Mouse (Mus musculus) right cerebral cortex, postnatal 4 days (tissue): ENCODE results near the gene Wnt7a.

Source experiments
- DNase-seq: peaks from one replicate; pipeline ENCODE4 v3.0.0-alpha.2; 2022

The Wnt7a gene

DNA sequence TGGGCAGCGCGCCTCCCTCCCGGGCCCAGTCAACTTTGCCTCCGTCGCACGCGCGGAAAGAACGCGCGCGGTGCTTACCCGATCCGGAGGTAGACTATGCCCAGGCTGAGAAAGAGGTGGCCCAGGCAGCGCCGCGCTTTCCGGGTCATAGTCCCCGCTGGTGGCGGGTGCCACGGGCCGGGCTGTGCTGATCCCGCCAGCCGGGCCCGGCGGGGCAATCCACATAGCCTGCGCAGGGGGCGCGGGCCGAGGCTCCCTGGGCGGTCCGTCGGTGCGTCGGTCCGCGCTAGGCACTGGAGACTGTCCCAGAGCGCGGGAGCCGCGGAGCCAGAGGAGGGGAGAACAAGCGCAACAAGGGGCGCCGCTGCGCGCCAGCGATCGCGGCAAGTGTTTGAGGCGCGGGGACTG, at the start of gene Wnt7a:
Gene Wnt7a, minus strand, starts transcription at position 403 of the 408 bp plus-strand sequence.
- peak; percentile 56 for DNase-seq

GRCm38 (mm10) chr6:91459471-91459870, 48.3 kb upstream of the Wnt7a start:
- DNase-seq: no peak

- no peak for DNase-seq
Observed at GRCm38 (mm10) chr6:91454546-91454945, 43.4 kb upstream of the Wnt7a start.

DNA sequence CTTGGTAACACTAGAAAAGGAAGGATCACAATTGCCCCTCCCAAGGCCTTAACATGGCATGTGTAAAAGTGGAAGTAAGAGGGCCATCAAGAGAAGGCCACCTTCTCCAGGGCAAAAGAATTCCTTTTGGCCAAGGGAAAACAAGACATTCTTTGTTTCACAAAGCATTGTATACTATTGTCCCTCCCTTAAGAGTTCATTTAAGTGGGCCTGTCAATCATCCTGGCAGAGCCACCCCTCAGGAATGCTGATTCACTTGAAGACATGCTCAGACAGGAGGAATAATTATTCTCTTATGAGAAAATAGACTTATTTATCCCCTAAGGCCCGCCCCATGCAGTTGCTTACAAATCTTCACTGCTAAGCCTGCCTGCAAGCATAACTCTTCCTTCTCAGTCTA, 40.9 kb upstream of the Wnt7a start:
- no peak for DNase-seq

DNA sequence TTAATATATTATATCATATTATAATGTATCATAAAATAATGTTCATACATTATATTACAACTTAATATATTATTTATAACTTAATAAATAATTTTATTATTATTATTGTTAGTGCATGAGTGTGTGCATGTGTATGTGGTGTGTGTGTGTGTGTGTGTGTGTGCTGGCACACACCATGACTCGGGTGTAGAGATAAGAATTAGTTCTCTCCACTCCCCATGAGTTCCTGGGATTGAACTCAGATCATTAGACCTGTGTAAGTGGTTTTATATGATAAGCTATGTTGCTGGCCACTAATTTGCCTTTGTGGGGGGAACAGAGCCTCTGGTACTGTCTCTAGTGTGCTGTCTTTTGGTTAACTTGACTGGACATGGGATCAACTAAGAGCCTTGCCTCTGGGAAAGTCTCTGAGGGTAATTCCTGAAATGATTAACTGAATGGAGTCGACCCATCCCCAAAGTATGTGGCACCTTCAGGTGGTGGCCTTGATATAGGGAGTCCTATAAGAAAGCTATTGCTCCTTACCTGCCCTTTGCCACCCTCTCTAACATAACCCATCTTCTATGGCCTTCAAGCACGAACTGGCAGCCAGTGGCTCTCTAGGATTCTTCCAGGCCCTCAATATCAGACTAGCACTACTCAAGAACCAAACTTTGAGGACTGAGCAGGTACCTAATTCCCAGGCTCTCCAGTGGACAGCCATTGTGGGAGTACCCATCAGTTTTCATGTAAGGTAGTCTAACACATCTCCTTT, 38.5 kb upstream of the Wnt7a start:
- no peak for DNase-seq

DNA sequence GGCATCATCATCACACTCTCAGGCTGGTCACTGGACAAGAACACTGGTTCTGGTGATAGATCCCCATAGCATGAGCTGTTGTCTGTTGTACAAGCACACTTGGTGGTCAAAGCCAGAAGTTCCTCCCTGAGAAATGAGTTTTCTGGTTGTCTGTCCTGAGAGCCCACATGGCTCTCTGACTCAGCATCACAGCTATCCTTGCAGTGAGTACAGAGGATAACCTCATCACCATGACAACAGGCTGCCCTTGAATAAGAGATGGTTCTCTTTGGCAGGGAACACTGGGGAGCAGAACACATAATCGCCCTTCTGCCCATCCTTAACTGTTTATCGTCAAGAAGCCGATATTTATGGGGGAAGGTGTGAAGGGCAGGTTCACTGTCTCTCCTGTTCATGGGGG, 34.2 kb upstream of the Wnt7a start:
- DNase-seq: no peak

DNA sequence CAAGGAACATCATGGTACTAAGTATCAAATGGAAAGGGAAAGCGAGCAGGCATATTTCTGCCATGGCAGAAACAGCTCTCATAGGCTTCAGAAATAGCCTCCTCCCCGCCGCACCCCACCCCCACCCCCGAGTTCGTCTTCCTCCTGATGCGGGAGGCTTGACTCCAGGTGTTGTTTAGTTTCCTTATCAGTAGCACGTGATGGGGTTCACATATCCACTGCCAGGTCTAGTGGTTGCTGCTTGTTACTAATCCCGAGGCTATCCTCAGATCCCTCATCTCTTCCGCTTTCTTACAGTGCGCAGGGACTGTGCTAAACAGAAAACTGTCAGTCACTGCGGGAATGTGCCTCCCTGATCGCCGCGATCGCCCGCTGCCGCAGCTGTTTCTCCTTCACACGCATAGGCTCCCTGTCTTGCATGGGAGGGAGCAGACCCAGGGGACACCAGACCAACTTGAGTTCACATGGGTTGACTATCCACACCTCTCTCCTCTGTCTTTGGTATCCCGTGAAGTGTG, 30.0 kb upstream of the Wnt7a start:
- no peak for DNase-seq

- peak; percentile 98 for DNase-seq
Observed at GRCm38 (mm10) chr6:91440474-91441144, 29.4 kb upstream of the Wnt7a start.

GRCm38 (mm10) chr6:91424151-91424550, 13.0 kb upstream of the Wnt7a start:
- no peak for DNase-seq

DNA sequence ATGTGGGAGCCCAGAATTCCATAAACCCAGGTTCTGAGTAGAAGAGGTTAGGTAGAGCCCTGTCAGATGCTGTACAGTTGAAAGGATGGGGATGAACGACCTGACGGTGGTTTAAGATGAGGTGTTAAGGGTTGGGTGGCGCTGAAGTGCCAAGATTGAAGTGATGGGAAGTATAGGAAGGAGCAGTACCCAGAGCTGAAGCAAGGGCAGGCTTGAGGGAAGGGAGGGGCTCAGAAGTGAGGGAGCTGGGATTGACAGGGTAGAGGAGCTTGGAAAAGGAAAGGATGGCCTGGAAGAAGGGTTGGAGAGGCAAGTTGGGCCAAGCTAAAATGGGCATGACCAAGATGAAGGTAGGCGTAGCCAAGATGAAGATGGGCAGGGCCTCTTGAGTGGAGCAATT, 10.5 kb upstream of the Wnt7a start:
- no peak for DNase-seq

DNA sequence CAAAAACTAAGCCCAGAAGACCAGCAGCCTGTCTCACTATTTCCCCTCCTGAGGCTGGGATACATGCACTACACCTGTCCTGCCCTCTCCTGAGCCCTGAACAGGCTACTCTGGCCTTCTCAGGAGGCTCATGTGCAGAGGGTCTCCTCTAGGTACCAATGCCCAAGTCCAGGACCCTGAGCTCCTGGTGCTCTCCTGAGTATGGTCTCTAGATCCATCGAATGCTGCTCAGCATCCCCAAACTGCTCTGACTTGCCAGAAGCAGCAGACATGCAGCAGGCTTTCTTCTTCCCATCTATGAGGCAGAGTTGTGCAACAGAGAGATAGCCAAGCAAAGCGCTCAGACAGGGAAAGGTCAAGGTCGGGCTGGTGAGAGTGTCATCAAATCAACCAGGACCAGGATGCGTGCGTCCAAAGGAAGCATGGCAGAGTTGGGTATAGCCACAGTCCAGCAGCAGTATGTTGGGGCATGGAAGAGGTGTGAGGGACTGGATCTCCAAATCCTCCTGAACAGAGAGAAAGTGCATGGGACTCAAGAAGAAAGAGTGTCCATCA, 6.2 kb upstream of the Wnt7a start:
- DNase-seq: no peak

DNA sequence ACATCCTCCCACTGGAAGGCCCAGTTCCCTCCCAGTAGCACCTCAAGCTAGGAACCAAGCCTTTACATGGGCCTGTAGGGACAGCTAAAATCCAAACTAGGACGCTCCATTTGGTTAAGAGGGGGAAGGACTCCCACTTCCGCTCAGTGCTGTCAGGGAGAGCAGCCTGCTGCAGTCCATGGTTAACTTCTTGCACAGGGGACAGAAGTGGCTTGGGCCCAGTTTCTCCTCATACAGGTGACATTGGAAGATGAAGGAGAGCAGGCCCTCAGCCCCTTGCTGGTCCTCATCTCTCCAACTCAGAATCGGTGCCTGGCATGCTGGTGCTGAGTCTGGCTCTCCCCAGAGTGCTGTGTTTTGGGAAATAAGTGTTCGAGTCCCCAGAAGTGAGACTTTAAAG, 5.0 kb upstream of the Wnt7a start:
- DNase-seq: no peak

DNA sequence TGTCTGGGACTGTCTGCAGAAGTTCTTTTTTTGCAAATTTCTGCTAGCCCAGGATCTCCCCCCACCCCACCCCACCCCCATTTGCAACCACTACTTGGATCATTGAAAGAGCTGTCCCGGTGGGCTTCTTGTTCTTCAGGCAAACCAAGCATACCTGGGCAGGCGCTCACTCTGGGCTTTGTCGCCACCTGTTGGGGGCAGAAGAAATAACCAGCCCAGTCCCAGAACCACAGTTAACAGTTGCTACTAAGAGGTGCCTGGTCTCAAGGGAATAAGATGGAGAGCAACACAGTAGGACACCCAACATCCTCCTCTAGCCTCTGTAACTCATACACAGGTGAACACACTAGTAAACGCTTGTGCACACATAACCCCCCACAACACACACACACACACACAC, 3.7 kb upstream of the Wnt7a start:
- peak; percentile 71 for DNase-seq

GRCm38 (mm10) chr6:91411369-91411981, 312 bp upstream of the Wnt7a start:
- DNase-seq: peak; percentile 87

DNA sequence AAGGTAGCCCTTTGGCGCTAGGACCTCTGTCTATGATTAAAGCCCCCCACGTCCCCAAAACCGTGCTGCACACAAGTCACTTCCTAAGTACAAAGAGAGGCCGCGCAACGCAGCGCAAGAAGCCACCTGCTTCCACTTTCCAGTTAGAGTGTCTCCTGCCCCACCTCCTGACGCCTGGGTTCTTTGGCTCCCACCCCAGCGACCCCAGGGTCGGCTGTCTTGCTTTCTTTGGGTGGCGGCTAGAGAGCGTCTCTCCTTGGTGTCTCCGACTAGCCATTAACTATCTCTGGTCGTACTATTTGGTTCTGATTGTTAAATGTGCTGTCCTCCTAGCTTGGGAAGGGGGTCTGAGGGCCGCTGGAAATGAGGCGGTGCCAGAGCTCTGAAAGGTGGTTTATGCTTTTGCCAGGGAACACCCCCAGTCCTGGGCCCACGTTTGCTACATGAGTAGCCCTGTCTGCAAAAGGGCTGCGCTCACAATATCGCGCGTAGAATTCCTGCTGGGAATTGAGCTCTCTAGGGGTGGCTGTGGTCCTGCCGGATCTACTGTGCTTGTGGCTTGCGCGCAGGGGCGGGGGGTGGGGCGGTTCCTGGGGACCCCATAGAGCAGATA, 889 bp downstream of the Wnt7a start:
- DNase-seq: peak; percentile 29

- DNase-seq: peak; percentile 33
Observed at GRCm38 (mm10) chr6:91409448-91410167, 1.6 kb downstream of the Wnt7a start.

GRCm38 (mm10) chr6:91408616-91409015, 2.5 kb downstream of the Wnt7a start:
- peak; percentile 64 for DNase-seq

- DNase-seq: no peak
Observed at GRCm38 (mm10) chr6:91401591-91401990, 9.6 kb downstream of the Wnt7a start.

DNA sequence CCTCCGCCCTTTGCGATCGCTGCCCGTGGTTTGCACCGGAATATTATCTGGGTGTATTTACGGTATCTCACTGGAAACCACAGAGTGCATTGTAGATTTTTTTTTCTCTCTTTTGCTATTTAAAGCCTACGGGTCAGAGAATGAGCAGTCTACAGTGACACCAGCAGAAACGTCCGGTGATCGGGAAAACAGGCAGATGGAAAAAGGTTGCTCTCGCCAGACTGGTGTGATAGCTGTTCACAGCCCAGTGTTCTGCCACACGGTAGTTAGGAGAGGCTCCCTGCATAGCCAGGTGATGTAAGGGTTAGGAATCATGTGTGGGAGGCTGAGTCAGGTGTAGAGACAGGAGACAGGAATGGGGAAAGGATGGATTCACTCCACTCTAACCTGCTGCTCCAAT, 10.6 kb downstream of the Wnt7a start:
- DNase-seq: no peak

DNA sequence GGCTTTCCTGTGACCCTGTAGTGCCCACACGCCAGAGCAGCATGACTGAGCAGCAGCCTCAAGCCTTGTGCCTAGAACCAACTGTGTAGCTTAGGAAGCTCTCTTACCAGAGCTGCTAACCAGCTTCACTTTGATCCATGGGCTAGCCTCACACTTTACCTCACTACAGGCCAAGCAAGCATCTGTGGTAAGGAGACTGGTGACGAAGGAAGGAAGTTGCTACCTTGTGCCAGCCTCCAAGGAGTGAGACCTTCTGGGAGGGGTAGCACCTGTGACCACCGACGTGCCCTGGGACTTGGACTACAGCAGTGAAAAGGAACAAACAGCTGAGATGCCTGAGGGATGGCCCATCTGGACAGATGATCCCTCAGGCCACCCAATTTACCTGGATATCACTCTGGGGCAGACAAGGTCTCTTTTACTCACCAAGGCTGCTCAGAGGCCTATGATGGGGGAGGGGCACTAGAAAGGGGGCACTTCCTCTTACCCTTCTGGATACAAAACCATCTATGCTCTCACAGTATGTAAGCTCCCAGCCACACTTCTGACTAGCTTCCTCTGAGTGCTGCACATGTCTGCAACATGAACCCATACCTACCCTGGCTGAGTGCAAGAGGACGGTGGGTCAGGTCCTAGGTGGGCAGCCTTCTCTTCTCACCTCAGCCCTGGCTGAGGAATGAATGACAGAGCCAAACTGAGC, 18.5 kb downstream of the Wnt7a start:
- no peak for DNase-seq

- DNase-seq: no peak
Observed at GRCm38 (mm10) chr6:91389141-91389540, 22.0 kb downstream of the Wnt7a start.

DNA sequence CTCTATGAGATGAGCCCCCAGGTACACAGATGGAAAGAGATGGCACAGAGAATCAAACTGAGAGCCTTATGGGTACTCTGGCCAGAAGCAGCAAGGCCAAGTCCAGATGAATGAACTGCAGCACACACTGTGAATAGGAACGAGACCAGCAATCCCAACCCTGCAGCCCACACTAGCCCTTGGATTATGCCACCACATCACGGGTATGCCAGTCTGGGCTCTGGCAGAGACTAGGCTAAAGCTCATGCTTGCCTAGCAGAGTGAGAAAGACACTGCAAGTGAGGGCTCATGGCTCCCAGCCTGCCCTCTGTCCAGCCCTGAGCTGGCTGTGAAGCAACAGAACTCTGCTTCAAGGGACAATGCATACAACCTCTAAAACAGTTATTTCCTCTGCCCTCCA, 26.7 kb downstream of the Wnt7a start:
- DNase-seq: no peak
